Mouse (Mus musculus) lung, embryonic 16.5 days (tissue): Measurements from ENCODE around the gene Kifc1. TPM values are rescaled to one million over a fixed set of nuclear protein-coding genes. Genes with fewer than 3 reads are reported as not detected.

Experiments
- ATAC-seq: fragments of 200-750 bp; cut with Nextera tagmentation; 2 replicates; pipeline ENCODE4 v1.8.0; 2017; ENCODE audit warnings: low read depth, mild to moderate bottlenecking, moderate library complexity
- H3K27ac ChIP-seq: fragments of 300-500 bp; sonication (generic); 2 replicates; pipeline ENCODE4 v1.5.1; 2014; ENCODE audit warnings: mild to moderate bottlenecking, control low read depth, low read length
- H3K27me3 ChIP-seq: fragments of 300-500 bp; sonication (generic); 2 replicates; pipeline ENCODE4 v1.6.1; 2014; ENCODE audit warnings: low read depth, low read length, mixed read lengths; ENCODE audit not compliant: control insufficient read depth, insufficient read depth
- H3K36me3 ChIP-seq: fragments of 300-500 bp; sonication (generic); 2 replicates; pipeline ENCODE4 v1.6.1; 2014; ENCODE audit warnings: low read length; ENCODE audit not compliant: control insufficient read depth, insufficient read depth
- H3K4me1 ChIP-seq: fragments of 300-500 bp; sonication (generic); replicated peaks from 2 replicates; pipeline ENCODE4 v1.6.1; 2014; ENCODE audit warnings: low read length, mixed read lengths; ENCODE audit not compliant: control insufficient read depth, insufficient read depth
- H3K4me2 ChIP-seq: fragments of 300-500 bp; sonication (generic); 2 replicates; pipeline ENCODE4 v1.6.1; 2014; ENCODE audit warnings: low read depth, low read length, control low read depth
- H3K4me3 ChIP-seq: fragments of 300-500 bp; sonication (generic); 2 replicates; pipeline ENCODE4 v1.5.1; 2014; ENCODE audit warnings: mild to moderate bottlenecking, low read length, control low read depth
- H3K9ac ChIP-seq: fragments of 300-500 bp; sonication (generic); 2 replicates; pipeline ENCODE4 v1.6.1; 2014; ENCODE audit warnings: low read length, control low read depth
- H3K9me3 ChIP-seq: fragments of 300-500 bp; sonication (generic); 2 replicates; pipeline ENCODE4 v1.6.1; 2016; ENCODE audit warnings: low read length; ENCODE audit not compliant: control insufficient read depth
- WGBS: fragments of 180-500 bp; shearing (Covaris S2); extraction: QIAGEN DNeasy Blood & Tissue Kit; methylation state at CpG from one replicate; pipeline ENCODE4 v1.1.7; 2014; 5-methylcytosine and 5-hydroxymethylcytosine counted together
- polyA plus RNA-seq: library from polyadenylated mRNA; unstranded; fragments of >200 nt; fragmentation: Nextera tagmentation; extraction: Ambion mirVana; gene quantifications from 2 replicates; pipeline ENCODE4 v1.2.1, GENCODE M21; 2015

Kifc1 gene
- polyA plus RNA-seq, 1 experiment from 2014 or later = 9.6 TPM

GRCm38 (mm10) chr17:33920282-33921097, 30.0 kb upstream of the Kifc1 start:
- peak overlapping the region; percentile 88 for H3K27ac ChIP-seq
- no peaks in the 10 kb centered on the region for H3K9me3 ChIP-seq
- H3K9ac ChIP-seq = peak overlapping the region; percentile 88
- H3K27me3 ChIP-seq = no peaks in the 10 kb centered on the region
- peak overlapping the region; percentile 98 for H3K4me2 ChIP-seq
- ATAC-seq = peak; percentile 59
- peaks cover 16% of the 10 kb centered on the region for H3K4me1 ChIP-seq
- peak overlapping the region; percentile 84 for H3K4me3 ChIP-seq
- WGBS = under 1% methylated on average over 36 of the region's 36 CpGs
- H3K36me3 ChIP-seq = peaks cover 13% of the 10 kb centered on the region

GRCm38 (mm10) chr17:33919351-33920281, 29.2 kb upstream of the Kifc1 start:
- Histone ChIP-seq H3K27me3 (no peaks in the 10 kb centered on the region), H3K4me1 (peaks cover 24% of the 10 kb centered on the region), H3K9ac (peak overlapping the region; percentile 88), H3K36me3 (peaks cover 11% of the 10 kb centered on the region), H3K4me2 (peak overlapping the region; percentile 98), H3K27ac (peak overlapping the region; percentile 88), H3K4me3 (peak overlapping the region; percentile 84), H3K9me3 (no peaks in the 10 kb centered on the region)
- WGBS = 0% methylated on average over 52 of the region's 52 CpGs
- peak; percentile 35 for ATAC-seq

- peaks cover 24% of the 10 kb centered on the region for H3K4me1 ChIP-seq
- WGBS = 56% methylated on average over 37 of the region's 37 CpGs
- peak overlapping the region; percentile 88 for H3K27ac ChIP-seq
- H3K9me3 ChIP-seq = no peaks in the 10 kb centered on the region
- peak overlapping the region; percentile 84 for H3K4me3 ChIP-seq
- peaks cover 19% of the 10 kb centered on the region for H3K36me3 ChIP-seq
- H3K27me3 ChIP-seq = no peaks in the 10 kb centered on the region
- H3K9ac ChIP-seq = peak overlapping the region; percentile 88
- peak overlapping the region; percentile 98 for H3K4me2 ChIP-seq
- no peak for ATAC-seq
Measured at GRCm38 (mm10) chr17:33918293-33919203, 28.1 kb upstream of the Kifc1 start.

GRCm38 (mm10) chr17:33917656-33918292, 27.3 kb upstream of the Kifc1 start:
- ATAC-seq = no peak
- H3K4me3 ChIP-seq = no peak overlapping the region
- H3K9me3 ChIP-seq = no peaks in the 10 kb centered on the region
- WGBS = 82% methylated on average over 18 of the region's 18 CpGs
- no peak overlapping the region for H3K9ac ChIP-seq
- peaks cover 25% of the 10 kb centered on the region for H3K36me3 ChIP-seq
- H3K4me2 ChIP-seq = no peak overlapping the region
- no peak overlapping the region for H3K27ac ChIP-seq
- peaks cover 24% of the 10 kb centered on the region for H3K4me1 ChIP-seq
- H3K27me3 ChIP-seq = no peaks in the 10 kb centered on the region

- no peak for ATAC-seq
- Histone ChIP-seq H3K4me1 (peaks cover 24% of the 10 kb centered on the region), H3K9ac (peak overlapping the region; percentile 70), H3K4me2 (peak overlapping the region; percentile 73), H3K27ac (no peak overlapping the region), H3K4me3 (peak overlapping the region; percentile 65), H3K27me3 (no peaks in the 10 kb centered on the region), H3K36me3 (peaks cover 28% of the 10 kb centered on the region), H3K9me3 (no peaks in the 10 kb centered on the region)
- WGBS = 67% methylated on average over 31 of the region's 31 CpGs
Measured at GRCm38 (mm10) chr17:33916847-33917655, 26.6 kb upstream of the Kifc1 start.

- peaks cover 36% of the 10 kb centered on the region for H3K36me3 ChIP-seq
- peaks cover 24% of the 10 kb centered on the region for H3K4me1 ChIP-seq
- peak overlapping the region; percentile 73 for H3K4me2 ChIP-seq
- H3K9ac ChIP-seq = peak overlapping the region; percentile 70
- H3K4me3 ChIP-seq = peak overlapping the region; percentile 65
- H3K9me3 ChIP-seq = no peaks in the 10 kb centered on the region
- no peaks in the 10 kb centered on the region for H3K27me3 ChIP-seq
- WGBS = 1% methylated on average over 20 of the region's 20 CpGs
- peak overlapping the region; percentile 85 for H3K27ac ChIP-seq
- peak; percentile 17 for ATAC-seq
Measured at GRCm38 (mm10) chr17:33916294-33916693, 25.8 kb upstream of the Kifc1 start.

- peak; percentile 92 for ATAC-seq
- Histone ChIP-seq H3K4me3 (peak within 1 kb of the TSS; percentile 65), H3K27ac (peak within 1 kb of the TSS; percentile 85), H3K4me1 (peaks cover 24% of the 10 kb centered on the region), H3K9ac (peak within 1 kb of the TSS; percentile 70), H3K36me3 (peaks cover 39% of the 10 kb centered on the region), H3K27me3 (no peaks in the 10 kb centered on the region), H3K4me2 (peak within 1 kb of the TSS; percentile 73), H3K9me3 (no peaks in the 10 kb centered on the region)
- WGBS = 1% methylated on average over 31 of the region's 34 CpGs
Measured at GRCm38 (mm10) chr17:33915671-33916250, 25.3 kb upstream of the Kifc1 start, which contains the start of the genes Tapbp and Zbtb22. Gene Tapbp, plus strand, starts transcription at chr17:33915899. Gene Zbtb22, plus strand, starts transcription at chr17:33915904.
